Mouse (Mus musculus) neural tube, embryonic 11.5 days (tissue): ENCODE measurements around the gene Katnal1. TPM values are rescaled to one million over a fixed set of nuclear protein-coding genes. Genes with fewer than 3 reads are reported as not detected.
A peak's percentile ranks its signal among the peaks of the same experiment; 100 is the strongest.

Source experiments
- ATAC-seq: fragments of 200-750 bp; cut with Nextera tagmentation; 2 replicates; pipeline ENCODE4 v1.8.0; 2017; ENCODE audit warnings: moderate number of reproducible peaks, mild to moderate bottlenecking, moderate TSS enrichment, moderate library complexity; ENCODE audit not compliant: insufficient read depth, low FRiP score, low TSS enrichment
- DNase-seq: peaks from one replicate; pipeline ENCODE4 v3.0.0-alpha.2; 2015; ENCODE audit warnings: low spot score
- H3K27ac ChIP-seq: fragments of 300-500 bp; sonication (generic); 2 replicates; pipeline ENCODE4 v1.5.1; 2014; ENCODE audit warnings: low read depth, mild to moderate bottlenecking, low read length
- H3K27me3 ChIP-seq: fragments of 300-500 bp; sonication (generic); 2 replicates; pipeline ENCODE4 v1.6.1; 2014; ENCODE audit warnings: mild to moderate bottlenecking, low read length, mixed read lengths; ENCODE audit not compliant: control insufficient read depth, insufficient read depth
- H3K36me3 ChIP-seq: fragments of 300-500 bp; sonication (generic); 2 replicates; pipeline ENCODE4 v1.6.1; 2014; ENCODE audit warnings: mild to moderate bottlenecking, low read length, moderate library complexity, mixed read lengths; ENCODE audit not compliant: control insufficient read depth, insufficient read depth
- H3K4me1 ChIP-seq: fragments of 300-500 bp; sonication (generic); 2 replicates; pipeline ENCODE4 v1.6.1; 2014; ENCODE audit warnings: low read length, mixed read lengths; ENCODE audit not compliant: control insufficient read depth, insufficient read depth
- H3K4me2 ChIP-seq: fragments of 300-500 bp; sonication (generic); 2 replicates; pipeline ENCODE4 v1.6.1; 2014; ENCODE audit warnings: low read depth, mild to moderate bottlenecking, moderate library complexity
- H3K4me3 ChIP-seq: fragments of 300-500 bp; sonication (generic); 2 replicates; pipeline ENCODE4 v1.5.1; 2014; ENCODE audit warnings: low read depth, low read length
- H3K9ac ChIP-seq: fragments of 300-500 bp; sonication (generic); 2 replicates; pipeline ENCODE4 v1.6.1; 2014; ENCODE audit warnings: mild to moderate bottlenecking, low read length
- H3K9me3 ChIP-seq: fragments of 300-500 bp; sonication (generic); 2 replicates; pipeline ENCODE4 v1.6.1; 2016; ENCODE audit warnings: low read length; ENCODE audit not compliant: control insufficient read depth
- WGBS: fragments of 180-500 bp; shearing (Covaris S2); extraction: QIAGEN DNeasy Blood & Tissue Kit; methylation state at CpG from one replicate; pipeline ENCODE4 v1.1.7; 2014; 5-methylcytosine and 5-hydroxymethylcytosine counted together
- polyA plus RNA-seq: library from polyadenylated mRNA; unstranded; fragments of >200 nt; fragmentation: Nextera tagmentation; extraction: Ambion mirVana; gene quantifications from 2 replicates; pipeline ENCODE4 v1.2.1, GENCODE M21; 2014

Gene Katnal1
- polyA plus RNA-seq, 1 experiment from 2014 or later, result 23.4 TPM

- Histone ChIP-seq H3K36me3 (peaks cover 3% of the 10 kb centered on the region; the same call in 1 of the 2 replicates), H3K9ac (no peak overlapping the region), H3K9me3 (no peaks in the 10 kb centered on the region), H3K4me2 (no peak overlapping the region), H3K27ac (no peak overlapping the region), H3K4me3 (no peak overlapping the region), H3K27me3 (no peaks in the 10 kb centered on the region), H3K4me1 (peaks cover 17% of the 10 kb centered on the region)
- DNase-seq, result no peak
- WGBS, result 33% methylated on average over 6 of the region's 6 CpGs
- 0 out of 2 replicates have a peak, but pooled peaks have one; percentile 8 for ATAC-seq
Measured at GRCm38 (mm10) chr5:148909402-148909801, 19.7 kb downstream of the Katnal1 start.

- Histone ChIP-seq H3K27ac (no peak overlapping the region), H3K4me1 (peaks cover 17% of the 10 kb centered on the region), H3K27me3 (no peaks in the 10 kb centered on the region), H3K36me3 (peaks cover 3% of the 10 kb centered on the region; the same call in 1 of the 2 replicates), H3K9me3 (no peaks in the 10 kb centered on the region), H3K4me3 (no peak overlapping the region), H3K9ac (no peak overlapping the region), H3K4me2 (no peak overlapping the region)
- DNase-seq, result no peak
- ATAC-seq, result peak; percentile 60; the same call in 1 of the 2 replicates
- WGBS, result 18% methylated on average over 7 of the region's 7 CpGs
Measured at GRCm38 (mm10) chr5:148909057-148909395, 20.1 kb downstream of the Katnal1 start.

- H3K27me3 ChIP-seq, result no peaks in the 10 kb centered on the region
- peak; percentile 46; the same call in 1 of the 2 replicates for ATAC-seq
Measured at GRCm38 (mm10) chr5:148908191-148909056, 20.7 kb downstream of the Katnal1 start.

GRCm38 (mm10) chr5:148906305-148906704, 22.8 kb downstream of the Katnal1 start:
- WGBS, result 95% methylated on average over 4 of the region's 4 CpGs
- no peaks in the 10 kb centered on the region; the same call in 1 of the 2 replicates for H3K36me3 ChIP-seq

More at GRCm38 (mm10) chr5:148908191-148909056, 20.7 kb downstream of the Katnal1 start:
- no peak overlapping the region for H3K27ac ChIP-seq
- H3K9ac ChIP-seq, result no peak overlapping the region
- peak; percentile 32 for DNase-seq
- H3K4me2 ChIP-seq, result no peak overlapping the region
- H3K4me3 ChIP-seq, result no peak overlapping the region
- 60% methylated on average over 16 of the region's 17 CpGs for WGBS
- no peaks in the 10 kb centered on the region for H3K9me3 ChIP-seq
- no peaks in the 10 kb centered on the region; the same call in 1 of the 2 replicates for H3K36me3 ChIP-seq
- peaks cover 17% of the 10 kb centered on the region for H3K4me1 ChIP-seq

GRCm38 (mm10) chr5:148904846-148905245, 24.3 kb downstream of the Katnal1 start:
- Histone ChIP-seq H3K4me3 (no peak overlapping the region), H3K36me3 (no peaks in the 10 kb centered on the region; the same call in 1 of the 2 replicates), H3K4me1 (peaks cover 17% of the 10 kb centered on the region), H3K27me3 (no peaks in the 10 kb centered on the region), H3K27ac (no peak overlapping the region), H3K9ac (no peak overlapping the region), H3K9me3 (no peaks in the 10 kb centered on the region), H3K4me2 (no peak overlapping the region)
- 82% methylated on average over 6 of the region's 6 CpGs for WGBS
- DNase-seq (no peak), ATAC-seq (no peak)

More at GRCm38 (mm10) chr5:148906305-148906704, 22.8 kb downstream of the Katnal1 start:
- Histone ChIP-seq H3K4me1 (peaks cover 17% of the 10 kb centered on the region), H3K27me3 (no peaks in the 10 kb centered on the region), H3K4me3 (no peak overlapping the region), H3K9me3 (no peaks in the 10 kb centered on the region), H3K27ac (no peak overlapping the region), H3K9ac (no peak overlapping the region), H3K4me2 (no peak overlapping the region)
- no peak for ATAC-seq
- DNase-seq, result no peak

GRCm38 (mm10) chr5:148899361-148899760, 29.8 kb downstream of the Katnal1 start:
- Histone ChIP-seq H3K9me3 (no peaks in the 10 kb centered on the region), H3K9ac (no peak overlapping the region), H3K4me3 (no peak overlapping the region), H3K27ac (no peak overlapping the region), H3K27me3 (no peaks in the 10 kb centered on the region), H3K36me3 (no peaks in the 10 kb centered on the region; the same call in 1 of the 2 replicates), H3K4me2 (no peak overlapping the region), H3K4me1 (no peaks in the 10 kb centered on the region)
- ATAC-seq (no peak), DNase-seq (no peak)
- 93% methylated on average over 7 of the region's 7 CpGs for WGBS

- DNase-seq (no peak), ATAC-seq (no peak)
- Histone ChIP-seq H3K4me2 (no peak overlapping the region), H3K4me3 (no peak overlapping the region), H3K36me3 (peaks cover 2% of the 10 kb centered on the region; the same call in 1 of the 2 replicates), H3K4me1 (no peaks in the 10 kb centered on the region), H3K9me3 (no peaks in the 10 kb centered on the region), H3K27me3 (no peaks in the 10 kb centered on the region), H3K9ac (no peak overlapping the region), H3K27ac (no peak overlapping the region)
- 84% methylated on average over 12 of the region's 12 CpGs for WGBS
Measured at GRCm38 (mm10) chr5:148897941-148898417, 31.1 kb downstream of the Katnal1 start.

GRCm38 (mm10) chr5:148897069-148897702, 31.9 kb downstream of the Katnal1 start:
- Histone ChIP-seq H3K4me2 (no peak overlapping the region), H3K27ac (no peak overlapping the region), H3K4me3 (no peak overlapping the region), H3K27me3 (no peaks in the 10 kb centered on the region), H3K9ac (no peak overlapping the region), H3K9me3 (no peaks in the 10 kb centered on the region), H3K4me1 (no peaks in the 10 kb centered on the region), H3K36me3 (peaks cover 3% of the 10 kb centered on the region; the same call in 1 of the 2 replicates)
- WGBS, result 75% methylated on average over 14 of the region's 14 CpGs
- ATAC-seq (no peak), DNase-seq (no peak)
